Mouse (Mus musculus): ENCODE data around the gene St6galnac5.

The St6galnac5 gene

DNA sequence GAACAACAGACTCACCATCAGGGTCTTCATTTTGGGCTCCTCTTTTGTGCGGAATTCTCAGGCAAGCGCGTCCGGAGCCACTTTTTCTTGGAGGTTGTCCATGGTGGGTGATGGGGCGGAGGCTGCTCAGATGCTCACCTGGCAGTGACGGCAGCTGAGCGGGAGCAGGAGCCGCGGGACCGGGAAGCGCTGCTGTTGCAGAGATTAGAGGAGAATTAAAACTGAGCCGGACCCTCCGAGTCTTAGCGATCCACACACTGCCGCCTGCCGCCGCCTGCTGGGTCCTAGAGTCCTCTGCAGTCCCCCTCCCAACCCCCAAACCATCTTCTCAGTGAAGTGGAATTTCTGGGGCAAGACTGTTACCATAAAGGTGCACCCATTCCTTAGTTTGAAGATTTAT, at the start of gene St6galnac5:
Gene St6galnac5 (minus strand): TSS at position 259 of the 400 bp plus-strand sequence.
- peak; percentile 22 for DNase-seq (ENCODE audit: inconsistent ontology term)

DNA sequence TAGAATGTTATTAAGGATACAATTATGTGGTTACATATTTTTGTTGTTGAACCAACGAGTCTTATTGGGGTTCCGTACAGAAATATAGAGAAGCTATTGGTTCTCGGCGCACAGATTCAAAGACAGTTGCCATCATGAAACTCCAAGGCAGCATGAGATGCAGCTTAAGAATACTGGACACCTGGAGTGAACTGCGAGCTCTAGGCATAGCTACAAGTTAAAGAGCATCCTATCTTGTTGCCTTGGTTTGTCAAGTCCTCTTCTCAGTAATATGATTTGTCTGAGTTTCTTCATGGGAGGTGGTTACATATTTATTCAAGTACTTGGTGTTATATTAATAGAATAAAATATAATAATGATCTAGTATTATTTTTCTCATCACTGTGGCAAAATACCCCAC, 48.7 kb upstream of the St6galnac5 start:
- DNase-seq (ENCODE audit: inconsistent ontology term): no peak

DNA sequence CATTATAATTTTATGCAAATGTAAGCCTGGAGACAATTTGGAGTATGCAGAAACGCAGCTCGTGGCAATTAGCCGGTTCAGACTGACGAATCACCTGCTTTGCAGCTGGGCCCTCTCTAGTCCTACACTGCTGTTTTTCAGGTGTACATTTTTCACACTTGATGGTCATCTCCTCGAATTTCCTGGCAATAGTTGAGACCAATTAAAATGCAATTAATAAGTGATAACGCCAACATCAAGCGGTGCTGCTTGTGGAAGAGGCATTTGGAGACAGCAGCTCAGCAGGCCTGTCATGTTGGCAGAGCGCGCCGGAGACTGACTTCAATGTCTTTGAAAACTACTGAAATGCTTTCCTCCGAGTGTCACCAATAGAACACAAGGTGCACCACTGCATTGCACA, 42.0 kb upstream of the St6galnac5 start:
- no peak for DNase-seq (ENCODE audit: inconsistent ontology term)

DNA sequence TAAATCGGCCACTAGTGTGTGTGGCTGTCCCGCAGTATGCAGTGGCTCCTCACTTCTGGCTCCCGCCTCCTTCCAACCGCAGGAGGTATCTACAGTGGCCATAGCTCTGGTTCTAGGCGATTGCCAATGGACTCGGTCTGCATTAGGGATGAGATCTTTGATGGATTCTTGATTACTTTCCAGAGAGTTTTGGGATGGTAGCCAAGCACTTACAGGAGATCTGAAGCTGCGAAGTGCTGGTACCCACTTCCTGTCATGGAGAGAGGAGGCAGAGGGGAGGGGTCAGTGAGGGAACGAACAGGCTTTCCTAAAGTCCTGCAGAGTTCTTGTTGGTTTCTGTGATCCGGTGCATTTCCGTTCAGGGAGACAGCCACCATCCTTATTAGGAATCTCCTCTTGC, 36.0 kb upstream of the St6galnac5 start:
- peak; percentile 92 for DNase-seq (ENCODE audit: inconsistent ontology term)

DNA sequence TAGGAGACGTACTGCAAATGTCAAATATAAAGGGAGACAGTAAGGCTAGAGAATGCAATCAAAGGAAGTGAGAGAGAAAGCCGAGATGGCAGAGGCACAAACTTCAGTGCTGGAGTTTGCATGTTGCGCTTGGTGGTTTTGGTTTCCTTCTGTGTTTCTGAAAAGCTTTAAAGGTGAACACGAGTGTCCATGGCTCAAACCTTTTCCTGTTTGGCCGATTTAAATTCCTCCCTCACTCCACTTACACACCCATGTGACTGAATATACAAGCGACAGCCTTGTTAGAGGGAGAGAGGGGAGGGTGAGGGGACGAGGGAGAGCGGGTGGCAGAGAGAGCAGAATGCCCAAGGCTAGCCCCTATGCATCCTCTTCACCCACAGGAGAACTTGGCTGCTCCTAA, 34.3 kb upstream of the St6galnac5 start:
- no peak for DNase-seq (ENCODE audit: inconsistent ontology term)

DNA sequence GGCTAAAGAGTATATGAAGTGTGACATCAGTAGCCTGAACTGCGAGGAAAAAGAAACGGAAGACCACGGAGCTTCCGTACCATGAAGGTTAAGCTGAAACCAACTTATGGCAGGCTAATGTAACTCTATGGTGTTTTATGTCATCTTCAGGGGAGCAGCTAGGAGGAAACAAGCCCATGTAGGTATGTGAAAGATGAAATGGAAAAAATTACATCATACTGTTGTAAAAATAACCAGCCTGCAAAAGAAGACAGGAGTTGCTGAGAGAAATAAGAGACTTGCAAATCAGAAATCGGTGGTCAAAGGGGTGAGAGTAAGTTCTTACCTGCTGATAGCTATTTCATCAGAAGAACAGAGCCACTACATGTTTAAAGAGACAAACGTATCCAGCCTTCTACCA, 24.8 kb upstream of the St6galnac5 start:
- DNase-seq (ENCODE audit: inconsistent ontology term): no peak

DNA sequence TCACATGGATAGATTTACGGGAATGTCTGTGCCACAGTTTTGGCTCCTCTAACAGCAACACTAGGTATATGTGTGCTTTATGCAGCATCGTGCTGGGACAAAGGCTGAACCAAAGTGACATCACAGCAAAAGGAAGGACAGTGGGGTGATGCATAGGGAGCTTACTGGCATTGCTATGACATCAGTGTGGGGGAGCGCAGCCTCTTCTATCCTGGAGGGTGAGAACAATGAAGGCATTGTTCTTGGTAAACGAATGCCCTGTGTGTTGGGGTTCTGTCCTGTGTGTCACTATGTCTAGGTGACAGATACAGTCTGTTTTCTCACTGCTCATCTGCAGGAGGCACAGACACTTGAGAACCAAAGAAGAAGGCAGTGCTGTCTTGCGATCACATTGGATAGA, 16.9 kb upstream of the St6galnac5 start:
- DNase-seq (ENCODE audit: inconsistent ontology term): peak; percentile 6

DNA sequence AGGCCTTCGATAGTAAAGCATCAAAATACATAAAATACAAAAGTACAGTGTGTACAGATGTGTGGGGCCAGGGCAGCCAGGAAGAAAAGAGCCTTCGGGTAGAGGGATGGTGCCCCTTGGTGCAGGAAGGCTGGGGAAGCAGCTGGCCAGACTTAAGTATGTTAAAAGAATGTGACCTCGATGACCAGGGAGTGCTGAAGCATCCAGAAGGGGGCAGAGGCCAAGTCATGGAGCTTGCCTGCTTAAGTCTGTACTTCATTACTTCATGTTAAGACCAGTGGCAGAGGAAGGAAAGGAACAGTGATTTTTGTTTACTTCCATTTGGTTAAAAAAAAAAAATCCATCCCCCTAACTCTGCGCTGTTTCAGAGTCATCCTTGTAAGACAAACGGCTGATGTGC, 16.1 kb upstream of the St6galnac5 start:
- no peak for DNase-seq (ENCODE audit: inconsistent ontology term)

DNA sequence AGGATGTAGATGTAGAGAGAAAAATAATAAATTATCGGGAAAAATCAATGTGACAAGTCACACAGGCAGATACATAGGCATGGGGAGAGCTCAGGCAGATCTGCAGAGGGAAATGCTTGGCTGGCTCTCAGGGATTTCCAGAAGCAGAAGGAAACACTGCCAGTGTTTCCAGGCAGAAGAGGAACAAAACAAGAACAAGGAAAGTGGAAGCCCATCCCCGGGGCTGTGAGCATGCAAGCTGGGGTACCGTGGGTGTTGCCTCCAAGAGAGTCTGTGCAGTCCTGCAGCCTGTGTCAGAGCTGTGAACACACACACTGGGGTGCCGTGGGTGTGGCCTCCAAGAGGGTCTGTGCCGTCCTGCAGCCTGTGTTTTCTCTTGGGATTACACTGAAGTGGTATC, 11.6 kb upstream of the St6galnac5 start:
- no peak for DNase-seq (ENCODE audit: inconsistent ontology term)

DNA sequence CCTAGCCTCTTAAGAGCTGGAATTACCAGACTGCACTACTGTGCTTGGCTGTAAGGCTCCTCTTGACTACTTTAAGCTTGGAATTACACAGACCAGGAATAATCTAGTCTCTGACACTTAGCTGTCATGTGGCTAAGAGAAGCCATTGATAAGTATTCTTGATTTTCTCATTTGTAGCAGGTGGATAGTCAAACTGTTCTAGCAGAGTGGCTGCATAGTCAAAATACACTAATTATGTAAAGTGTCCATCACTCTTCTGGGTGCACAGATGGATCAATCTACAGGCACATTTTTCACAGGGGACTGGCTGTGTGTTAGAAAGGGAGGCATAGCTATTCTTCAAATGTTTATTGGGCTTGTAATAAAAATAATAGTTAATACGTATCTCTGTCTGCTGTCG, 8.7 kb upstream of the St6galnac5 start:
- no peak for DNase-seq (ENCODE audit: inconsistent ontology term)

DNA sequence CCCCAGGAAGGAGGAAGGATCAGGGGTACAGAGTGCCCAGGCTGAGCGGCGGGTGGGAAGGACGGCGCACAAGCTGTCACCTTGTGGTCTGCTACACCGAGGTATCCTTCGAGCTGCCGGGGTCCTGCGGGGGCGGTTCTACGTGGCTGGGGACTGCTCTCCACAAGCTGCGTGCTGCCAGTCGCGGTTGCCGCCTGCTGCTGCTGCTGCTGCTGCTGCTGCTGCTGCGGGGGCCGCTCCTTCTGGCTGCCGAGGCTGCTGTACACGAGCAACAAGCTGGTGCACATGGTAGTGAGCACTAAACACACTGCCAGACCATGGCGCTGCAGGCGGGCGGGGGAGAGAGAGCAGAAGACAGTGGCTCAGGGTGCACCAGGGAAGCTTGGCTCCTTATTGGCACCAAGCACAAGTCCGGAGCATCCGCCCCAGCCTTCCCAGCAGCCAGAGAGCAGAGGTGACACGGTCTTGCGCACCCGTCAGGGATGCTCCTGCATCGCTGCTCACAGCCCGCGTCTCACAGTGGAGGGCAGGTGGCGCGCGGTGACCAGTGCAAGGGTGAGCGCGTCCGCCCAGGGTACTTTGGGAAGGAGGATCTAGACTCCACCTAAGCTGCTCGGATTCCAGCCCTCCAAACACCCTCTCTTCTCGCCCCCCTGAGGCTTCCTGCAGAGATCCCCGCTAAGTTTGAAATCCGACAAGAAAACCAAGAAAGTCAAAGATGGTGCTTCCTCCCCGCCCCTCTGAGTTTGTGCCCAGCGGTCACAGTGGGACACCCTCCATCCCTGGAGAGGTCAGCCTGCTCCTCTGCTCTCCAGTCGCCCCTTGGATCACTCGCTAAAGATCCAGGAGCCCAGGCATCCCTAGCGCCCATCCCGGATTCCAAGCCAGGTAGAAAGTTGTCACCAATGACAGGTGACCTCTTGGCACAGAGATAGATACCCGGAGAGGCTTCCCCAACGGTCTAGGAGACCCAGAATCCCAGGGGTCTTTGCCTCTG, 770 bp downstream of the St6galnac5 start:
- peak; percentile 22 for DNase-seq (ENCODE audit: inconsistent ontology term)

DNA sequence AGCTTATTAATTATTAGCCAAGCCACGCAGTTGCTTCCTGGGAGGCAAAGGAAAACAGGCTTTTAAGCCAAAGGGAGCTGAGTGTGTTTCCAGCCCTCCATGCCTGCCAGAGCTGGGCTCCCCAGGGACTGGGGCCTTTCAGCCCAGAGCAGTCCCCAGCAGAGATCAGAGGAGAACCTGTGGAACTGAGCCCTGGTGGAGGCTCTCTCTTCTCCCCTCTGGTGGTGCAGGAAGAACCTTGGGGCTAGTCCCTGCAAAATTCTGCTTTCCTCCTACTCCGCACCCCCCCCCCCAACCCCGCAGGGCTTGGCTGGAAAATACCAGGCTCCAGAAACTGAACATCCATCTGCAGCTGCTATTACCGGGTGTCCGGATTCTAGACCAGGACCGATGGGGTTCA, 1.6 kb downstream of the St6galnac5 start:
- no peak for DNase-seq (ENCODE audit: inconsistent ontology term)

DNA sequence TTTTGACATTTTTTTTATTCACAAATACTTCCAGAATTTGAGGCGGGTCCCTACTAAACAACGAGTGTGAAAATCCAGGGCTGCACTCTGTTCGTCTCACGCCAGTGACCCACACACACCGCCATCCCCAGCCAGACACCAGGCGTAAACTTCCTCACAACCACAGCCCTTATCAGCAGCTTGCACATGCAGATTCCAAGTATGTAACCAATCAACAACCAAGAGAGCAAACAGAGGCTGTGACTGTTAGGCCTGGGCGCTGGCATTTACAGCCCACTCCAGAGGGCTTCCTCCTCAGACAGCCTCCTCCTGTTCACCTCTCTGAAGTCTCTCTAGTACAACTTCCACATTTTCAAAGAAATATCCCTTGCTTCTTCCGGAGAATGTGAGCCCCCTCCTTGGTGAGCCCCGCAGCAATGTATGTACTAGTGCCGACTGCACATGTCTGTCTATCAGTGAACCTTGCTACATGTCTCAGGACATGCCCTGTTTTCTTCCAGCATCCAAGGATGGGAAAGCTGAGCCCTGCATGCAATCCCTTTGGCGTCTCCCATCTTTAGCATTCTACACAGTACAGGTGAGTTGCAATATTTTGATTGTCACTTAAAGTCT, 2.5 kb downstream of the St6galnac5 start:
- DNase-seq (ENCODE audit: inconsistent ontology term): no peak

DNA sequence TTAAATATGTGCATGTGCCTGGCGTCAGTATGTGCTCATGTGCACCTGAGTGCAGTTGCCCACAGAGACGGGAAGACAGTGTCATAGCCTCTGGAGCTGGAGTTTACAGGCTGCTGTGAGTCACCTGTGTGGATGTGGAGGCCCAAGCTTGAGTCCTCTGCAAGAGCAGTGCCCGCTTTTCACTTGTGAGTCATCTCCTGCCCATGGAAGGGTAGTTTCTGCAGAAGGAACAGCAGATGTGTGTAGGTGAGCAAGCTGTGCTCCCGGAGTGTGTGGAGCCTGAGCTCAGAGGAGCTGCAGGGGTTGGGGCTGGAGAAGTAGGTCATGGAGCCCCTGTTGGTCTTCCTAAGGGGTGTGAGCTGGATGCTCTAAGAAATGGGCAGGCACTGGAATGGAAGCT, 10.7 kb downstream of the St6galnac5 start:
- no peak for DNase-seq (ENCODE audit: inconsistent ontology term)

DNA sequence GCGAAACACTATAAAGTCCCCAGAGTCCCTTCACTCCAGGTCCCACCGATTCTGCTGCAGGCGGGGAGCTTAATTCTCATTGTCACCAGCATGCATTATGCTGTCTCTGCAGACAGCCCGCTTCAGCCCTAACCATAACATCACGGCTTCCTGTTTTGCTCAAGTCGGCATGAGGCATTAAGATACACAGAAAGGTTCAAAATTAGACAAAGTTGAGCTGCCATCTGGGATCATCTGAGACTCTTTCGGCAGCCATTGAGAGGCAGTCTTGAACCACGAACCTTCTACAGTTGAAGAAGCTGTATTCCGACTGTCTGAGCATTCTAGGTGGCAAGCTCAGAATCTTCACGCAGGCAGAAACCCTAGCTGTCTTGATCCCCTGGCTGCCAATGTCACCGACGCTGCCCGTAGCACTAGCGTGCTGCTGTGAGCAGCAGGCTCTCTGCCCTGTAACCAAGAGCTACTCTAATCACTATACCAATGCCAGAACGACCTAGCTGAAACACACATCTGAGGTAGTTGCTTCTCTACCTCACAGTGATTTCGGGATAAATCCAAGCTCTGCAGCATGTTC, 12.2 kb downstream of the St6galnac5 start:
- DNase-seq (ENCODE audit: inconsistent ontology term): no peak

DNA sequence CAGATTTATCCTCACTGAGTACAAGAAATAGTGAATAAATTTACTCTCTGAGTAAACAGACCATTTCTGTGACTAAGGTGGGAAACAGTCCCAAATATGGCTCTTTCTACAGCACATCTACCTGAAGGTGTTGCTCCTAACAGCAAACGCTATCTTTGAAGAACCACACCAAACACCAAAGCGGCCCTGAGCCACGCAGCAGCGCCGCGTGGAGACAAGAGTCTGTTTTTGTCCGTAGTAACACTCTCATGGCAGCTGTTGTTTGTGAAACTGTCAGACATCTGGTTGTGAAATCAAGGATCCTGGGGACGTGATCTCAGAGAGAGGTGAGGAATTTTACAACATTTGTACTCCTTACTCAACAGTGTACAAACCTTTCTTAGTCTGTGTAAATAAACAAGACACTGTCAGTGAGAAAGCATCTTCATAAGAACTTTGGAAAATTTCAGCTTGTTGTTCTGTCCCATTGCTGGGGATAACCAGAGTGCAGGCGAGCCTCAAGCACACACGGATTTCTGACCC, 20.1 kb downstream of the St6galnac5 start:
- no peak for DNase-seq (ENCODE audit: inconsistent ontology term)

DNA sequence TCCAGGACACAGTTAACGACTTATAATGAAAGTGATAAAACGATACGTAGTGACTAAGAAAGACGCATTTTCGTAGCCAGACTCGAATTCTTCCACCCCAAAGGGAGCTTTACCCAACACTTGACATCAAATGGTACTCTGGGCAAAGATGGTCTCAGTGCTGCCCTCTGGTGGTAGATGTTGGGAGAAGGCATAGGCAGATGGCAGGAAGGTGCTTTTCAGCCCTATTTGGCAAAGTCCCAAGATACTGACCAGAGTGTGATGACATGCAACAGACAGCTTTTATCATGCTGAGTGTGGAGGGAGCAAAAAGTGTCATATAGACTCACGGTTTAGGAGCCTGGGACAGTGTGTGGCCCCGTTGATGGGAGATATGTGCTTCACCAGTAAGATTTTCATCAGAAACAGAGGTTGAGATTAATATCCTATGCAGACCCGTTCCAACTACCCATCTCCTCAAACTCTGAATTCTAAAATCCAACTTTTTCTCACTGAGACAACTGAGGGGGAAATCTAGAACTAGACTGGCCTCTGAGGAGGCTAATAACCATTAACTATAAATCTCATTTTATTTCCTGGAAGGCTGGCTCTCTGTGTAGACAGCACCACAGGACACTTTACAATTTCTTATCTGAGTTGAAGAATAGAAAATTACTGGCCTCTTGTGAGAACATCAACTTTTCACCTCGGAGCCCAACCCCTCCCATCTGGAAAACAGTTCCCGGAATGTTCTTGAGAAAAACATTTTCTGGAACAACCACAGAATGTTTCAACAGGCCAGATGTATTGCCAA, 23.5 kb downstream of the St6galnac5 start:
- peak; percentile 25 for DNase-seq (ENCODE audit: inconsistent ontology term)

DNA sequence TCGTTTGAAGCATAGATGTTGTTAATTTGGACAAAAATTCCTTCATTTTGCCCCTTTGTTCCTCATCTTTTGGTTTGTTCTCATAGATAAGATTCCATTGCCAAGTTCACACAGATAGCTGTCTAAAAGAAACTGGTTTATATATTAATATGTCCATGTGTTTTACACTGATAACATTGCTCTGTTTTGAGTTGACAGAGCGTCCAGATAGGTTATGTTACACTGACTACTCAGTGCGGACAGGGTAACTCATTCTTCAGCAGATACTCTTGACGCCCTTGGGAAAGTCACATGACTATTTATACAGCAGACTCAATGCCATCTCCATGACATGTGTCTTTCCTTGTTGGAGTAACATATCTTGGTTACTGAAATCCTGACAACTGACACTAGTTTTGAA, 25.3 kb downstream of the St6galnac5 start:
- no peak for DNase-seq (ENCODE audit: inconsistent ontology term)

DNA sequence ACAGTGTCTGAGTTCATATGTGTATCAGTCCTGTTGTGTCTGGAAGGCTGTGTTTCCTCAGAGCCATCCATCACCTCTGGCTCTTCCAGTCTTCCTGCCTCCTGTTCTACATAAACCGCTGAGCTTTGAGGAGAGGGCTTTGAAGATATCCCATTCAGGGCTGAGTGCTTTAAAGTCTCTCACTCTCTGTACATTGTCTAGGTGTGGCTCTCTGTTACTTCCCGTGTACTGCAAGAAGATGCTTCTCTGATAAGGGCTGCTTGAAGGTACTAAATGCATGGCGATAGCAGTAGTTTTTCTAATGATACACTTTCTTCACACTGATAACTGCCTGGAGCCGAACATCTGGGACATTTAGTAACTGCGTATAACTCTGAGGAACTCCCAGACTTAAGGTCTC, 26.0 kb downstream of the St6galnac5 start:
- no peak for DNase-seq (ENCODE audit: inconsistent ontology term)

DNA sequence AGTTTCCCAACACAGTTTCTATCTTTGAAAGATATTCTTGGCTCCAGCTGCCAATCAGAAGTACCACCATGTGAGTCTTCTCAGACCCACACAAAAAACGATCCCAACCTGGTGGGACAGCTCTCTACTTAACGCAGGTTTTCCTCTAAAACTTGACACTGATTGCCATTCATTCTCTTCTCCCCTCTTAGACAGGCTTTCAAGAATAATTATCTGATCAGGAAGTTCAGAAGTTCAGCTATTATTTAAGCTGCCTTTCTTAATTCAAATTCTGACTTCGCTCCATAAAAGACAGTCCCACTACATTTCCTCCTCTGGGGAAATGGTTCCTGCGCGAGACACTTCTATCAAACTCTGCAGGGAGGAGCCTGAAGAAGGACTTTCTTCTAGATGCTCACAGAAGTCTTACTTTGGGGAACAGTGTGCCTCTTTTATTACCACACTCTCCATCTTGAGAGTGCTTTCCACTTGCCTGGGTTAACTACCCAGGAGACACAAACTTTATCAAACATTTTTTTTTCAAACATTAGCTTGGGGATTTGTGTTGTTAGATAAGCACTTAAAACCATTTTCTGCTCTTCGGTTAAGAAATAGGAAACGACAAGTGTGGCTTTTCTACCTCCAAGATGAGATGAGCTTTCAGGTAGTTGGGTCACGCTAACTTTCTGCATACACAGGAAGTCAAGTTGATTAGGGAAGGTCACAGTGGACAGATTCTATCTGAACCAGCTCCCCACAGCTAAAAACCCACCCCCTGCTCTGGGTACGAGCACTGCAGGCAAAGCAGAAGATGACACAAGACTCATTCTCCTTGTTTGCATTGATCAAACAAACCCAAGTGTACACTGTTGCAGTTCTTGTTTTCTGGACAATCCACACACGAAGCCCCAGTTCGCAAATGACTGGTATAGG, 30.2 kb downstream of the St6galnac5 start:
- DNase-seq (ENCODE audit: inconsistent ontology term): no peak

DNA sequence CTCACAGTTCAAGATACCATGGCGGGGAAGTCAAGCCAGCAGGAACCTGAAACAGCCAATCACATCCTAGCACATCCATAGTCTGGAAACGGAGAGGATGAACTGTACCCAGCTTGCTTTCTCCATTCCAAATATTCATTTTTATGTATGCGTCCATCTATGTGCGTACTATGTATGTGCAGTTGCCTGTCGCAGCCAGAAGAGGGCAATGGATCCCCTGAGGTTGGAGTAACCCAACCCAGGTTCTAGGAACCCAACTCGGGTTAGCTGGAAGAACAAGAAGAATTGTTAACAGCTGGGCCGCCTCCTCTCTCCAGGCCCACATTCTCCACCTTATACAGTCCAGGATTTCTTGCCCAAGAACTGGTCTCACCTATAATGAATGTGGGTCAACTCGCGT, 31.1 kb downstream of the St6galnac5 start:
- DNase-seq (ENCODE audit: inconsistent ontology term): no peak
